Mouse (Mus musculus) midbrain, postnatal 0 days (tissue): ENCODE results near the gene Ndel1. TPM values are rescaled to one million over a fixed set of nuclear protein-coding genes. Genes with fewer than 3 reads are reported as not detected.

Experiments used
- ATAC-seq: fragments of 200-750 bp; cut with Nextera tagmentation; 2 replicates; pipeline ENCODE4 v1.8.0; 2017; ENCODE audit warnings: moderate number of reproducible peaks, mild to moderate bottlenecking, moderate TSS enrichment, moderate library complexity; ENCODE audit not compliant: low FRiP score
- DNase-seq: peaks from one replicate; pipeline ENCODE4 v3.0.0-alpha.2; 2015; ENCODE audit warnings: low spot score
- H3K27ac ChIP-seq: fragments of 300-500 bp; sonication (generic); 2 replicates; pipeline ENCODE4 v1.5.1; 2014; ENCODE audit warnings: low read depth, mild to moderate bottlenecking, low read length, mixed read lengths
- H3K27me3 ChIP-seq: fragments of 300-500 bp; sonication (generic); 2 replicates; pipeline ENCODE4 v1.6.1; 2014; ENCODE audit warnings: low read length, control low read depth, mixed read lengths; ENCODE audit not compliant: insufficient read depth
- H3K36me3 ChIP-seq: fragments of 300-500 bp; sonication (generic); 2 replicates; pipeline ENCODE4 v1.6.1; 2014; ENCODE audit warnings: low read length, control low read depth, mixed read lengths; ENCODE audit not compliant: insufficient read depth
- H3K4me1 ChIP-seq: fragments of 300-500 bp; sonication (generic); 2 replicates; pipeline ENCODE4 v1.6.1; 2014; ENCODE audit warnings: mild to moderate bottlenecking, control low read depth, antibody characterized with exemption, low read length, mixed read lengths; ENCODE audit not compliant: insufficient read depth
- H3K4me2 ChIP-seq: fragments of 300-500 bp; sonication (generic); 2 replicates; pipeline ENCODE4 v1.6.1; 2014; ENCODE audit warnings: low read depth, mild to moderate bottlenecking, low read length, mixed read lengths; ENCODE audit not compliant: poor library complexity, severe bottlenecking
- H3K4me3 ChIP-seq: fragments of 300-500 bp; sonication (generic); 2 replicates; pipeline ENCODE4 v1.5.1; 2014; ENCODE audit warnings: low read depth, mild to moderate bottlenecking, low read length, moderate library complexity
- H3K9ac ChIP-seq: fragments of 300-500 bp; sonication (generic); replicated peaks from 2 replicates; pipeline ENCODE4 v1.6.1; 2014; ENCODE audit warnings: mild to moderate bottlenecking, low read length, moderate library complexity, mixed read lengths; ENCODE audit not compliant: poor library complexity, severe bottlenecking
- H3K9me3 ChIP-seq: fragments of 300-500 bp; sonication (generic); 2 replicates; pipeline ENCODE4 v1.6.1; 2016; ENCODE audit warnings: low read length, control low read depth
- CTCF ChIP-seq: IDR thresholded peaks from 2 replicates; pipeline ENCODE4 v1.5.1; 2016; ENCODE audit warnings: antibody characterized with exemption, mild to moderate bottlenecking
- WGBS: fragments of 180-500 bp; shearing (Covaris S2); extraction: QIAGEN DNeasy Blood & Tissue Kit; methylation state at CpG from one replicate; pipeline ENCODE4 v1.1.7; 2014; 5-methylcytosine and 5-hydroxymethylcytosine counted together
- polyA plus RNA-seq: library from polyadenylated mRNA; unstranded; fragments of >200 nt; fragmentation: Nextera tagmentation; extraction: Ambion mirVana; gene quantifications from 2 replicates; pipeline ENCODE4 v1.2.1, GENCODE M21; 2015
- total RNA-seq: library from RNA; depleted of rRNA; stranded (reverse); fragments of >200 nt; gene quantifications from 2 replicates; pipeline ENCODE4 v1.2.3, GENCODE M21; 2014; rRNA removed

Gene Ndel1
- total and polyA plus RNA-seq, 2 experiments from 2014 or later: 112 to 114 TPM

DNA sequence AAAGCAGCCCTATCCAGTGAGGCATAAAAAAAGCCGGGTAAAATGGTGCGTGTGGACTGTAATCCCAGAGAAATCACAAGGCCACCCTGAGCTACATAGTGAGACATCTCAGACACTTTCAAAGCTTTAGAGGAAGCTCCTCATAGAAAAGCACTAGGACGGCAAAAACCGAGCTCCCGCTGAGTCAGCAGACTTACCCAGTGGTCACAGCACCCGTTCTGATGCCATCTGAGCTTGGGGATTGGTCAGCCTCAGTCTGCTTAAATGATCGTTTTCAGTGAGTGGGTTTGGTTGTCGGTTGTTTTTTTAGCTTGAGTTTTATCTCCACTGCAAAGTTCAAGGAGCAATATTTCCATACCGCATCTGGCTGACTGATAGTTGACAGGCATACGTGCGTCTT lies 93.7 kb downstream of the Ndel1 start:
- no peak for TF ChIP-seq CTCF
- ATAC-seq: no peak
- Histone ChIP-seq H3K36me3 (peaks cover 46% of the 10 kb centered on the region), H3K4me2 (no peak overlapping the region), H3K4me3 (no peak overlapping the region), H3K27me3 (no peaks in the 10 kb centered on the region), H3K9me3 (no peaks in the 10 kb centered on the region), H3K4me1 (no peaks in the 10 kb centered on the region), H3K27ac (no peak overlapping the region), H3K9ac (no peak overlapping the region)
- 86% methylated on average over 11 of the region's 11 CpGs for WGBS
- DNase-seq: no peak

DNA sequence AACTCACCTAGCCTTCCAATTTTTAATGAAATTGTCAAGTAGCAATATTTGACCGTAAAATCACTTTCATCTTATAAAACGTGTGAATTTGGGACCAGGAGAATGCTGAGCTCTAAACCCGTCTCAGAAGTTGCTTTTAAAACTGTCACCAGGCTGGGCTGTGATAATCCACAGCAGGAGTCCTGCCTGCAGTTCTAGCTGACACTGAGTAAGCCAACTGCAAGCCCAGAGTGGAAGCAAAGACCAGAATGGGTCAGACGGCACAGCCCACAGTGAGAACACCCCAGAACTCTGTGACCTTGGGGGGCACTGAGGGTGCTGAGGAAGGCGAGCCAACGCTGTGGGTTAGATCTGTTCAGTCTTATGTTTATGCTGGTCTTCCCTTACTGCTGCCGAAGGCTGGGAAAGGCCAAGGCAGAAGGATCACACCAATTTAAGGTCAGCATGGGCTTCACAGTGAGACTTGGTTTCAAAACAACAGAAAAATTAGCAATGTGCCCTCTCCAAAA lies 95.5 kb downstream of the Ndel1 start:
- peaks cover 49% of the 10 kb centered on the region for H3K36me3 ChIP-seq

More for the DNA sequence above, 95.5 kb downstream of the Ndel1 start:
- Histone ChIP-seq H3K4me2 (no peak overlapping the region), H3K27ac (no peak overlapping the region), H3K9ac (no peak overlapping the region), H3K9me3 (no peaks in the 10 kb centered on the region), H3K27me3 (no peaks in the 10 kb centered on the region), H3K4me3 (no peak overlapping the region), H3K4me1 (no peaks in the 10 kb centered on the region)
- no peak for TF ChIP-seq CTCF
- ATAC-seq (no peak), DNase-seq (no peak)
- 78% methylated on average over 7 of the region's 7 CpGs for WGBS

Other genes starting within 250 kb of the Ndel1 start
- 212 and 217 TPM in 2 replicates for gene Myh10, start 180.3 kb downstream of the Ndel1 start, total RNA-seq
- 64.8 and 68.0 TPM in 2 replicates for gene Myh10, start 180.3 kb downstream of the Ndel1 start, polyA plus RNA-seq
- 0.11 TPM in 1 of 2 replicates, not detected in the other for gene Rnf222, start 16.7 kb upstream of the Ndel1 start, total RNA-seq
- not detected in 2 replicates for gene Rnf222, start 16.7 kb upstream of the Ndel1 start, polyA plus RNA-seq
- 1,124 and 1,179 TPM in 2 replicates for gene Rpl26, start 29.7 kb upstream of the Ndel1 start, total RNA-seq
- 561 and 573 TPM in 2 replicates for gene Rpl26, start 29.7 kb upstream of the Ndel1 start, polyA plus RNA-seq
- 1.5 and 4.3 TPM in 2 replicates for gene Odf4, start 55.2 kb upstream of the Ndel1 start, total RNA-seq
- 0.52 and 2.2 TPM in 2 replicates for gene Odf4, start 55.2 kb upstream of the Ndel1 start, polyA plus RNA-seq
- 23.3 and 50.8 TPM in 2 replicates for gene Arhgef15, start 85.6 kb upstream of the Ndel1 start, total RNA-seq
- gene Arhgef15, start 85.6 kb upstream of the Ndel1 start, polyA plus RNA-seq: 27.6 and 34.3 TPM in 2 replicates
- gene Slc25a35, start 96.3 kb upstream of the Ndel1 start, total RNA-seq: 0.93 and 1.4 TPM in 2 replicates
- gene Slc25a35, start 96.3 kb upstream of the Ndel1 start, polyA plus RNA-seq: 1.5 and 2.0 TPM in 2 replicates
- gene Rangrf, start 103.3 kb upstream of the Ndel1 start, total RNA-seq: 12.0 and 25.0 TPM in 2 replicates
- 18.9 and 20.2 TPM in 2 replicates for gene Rangrf, start 103.3 kb upstream of the Ndel1 start, polyA plus RNA-seq
- gene Pfas, start 136.6 kb upstream of the Ndel1 start, total RNA-seq: 28.3 and 28.7 TPM in 2 replicates
- 13.9 and 14.1 TPM in 2 replicates for gene Pfas, start 136.6 kb upstream of the Ndel1 start, polyA plus RNA-seq
- 60.0 and 67.7 TPM in 2 replicates for gene Ctc1, start 144.1 kb upstream of the Ndel1 start, total RNA-seq
- gene Ctc1, start 144.1 kb upstream of the Ndel1 start, polyA plus RNA-seq: 46.8 and 53.4 TPM in 2 replicates
- 6.9 and 10.5 TPM in 2 replicates for gene Aurkb, start 173.8 kb upstream of the Ndel1 start, total RNA-seq
- gene Aurkb, start 173.8 kb upstream of the Ndel1 start, polyA plus RNA-seq: 6.0 and 6.9 TPM in 2 replicates
- gene Borcs6, start 187.9 kb upstream of the Ndel1 start, total RNA-seq: 33.3 and 39.0 TPM in 2 replicates
- gene Borcs6, start 187.9 kb upstream of the Ndel1 start, polyA plus RNA-seq: 21.1 and 21.3 TPM in 2 replicates
- gene Tmem107, start 198.9 kb upstream of the Ndel1 start, total RNA-seq: 42.4 and 61.8 TPM in 2 replicates
- 23.8 and 27.8 TPM in 2 replicates for gene Tmem107, start 198.9 kb upstream of the Ndel1 start, polyA plus RNA-seq
- gene Vamp2, start 216.6 kb upstream of the Ndel1 start, total RNA-seq: 144 and 157 TPM in 2 replicates
- gene Vamp2, start 216.6 kb upstream of the Ndel1 start, polyA plus RNA-seq: 591 and 600 TPM in 2 replicates
- 28.5 and 47.1 TPM in 2 replicates for gene Per1, start 223.4 kb upstream of the Ndel1 start, total RNA-seq
- 11.8 and 15.4 TPM in 2 replicates for gene Per1, start 223.4 kb upstream of the Ndel1 start, polyA plus RNA-seq
- 1.2 and 2.1 TPM in 2 replicates for gene Hes7, start 248.5 kb upstream of the Ndel1 start, total RNA-seq
- gene Hes7, start 248.5 kb upstream of the Ndel1 start, polyA plus RNA-seq: 1.7 and 2.0 TPM in 2 replicates